Mouse (Mus musculus) stomach, embryonic 15.5 days (tissue): ENCODE results near the gene Arfgap1. TPM values are rescaled to one million over a fixed set of nuclear protein-coding genes. Genes with fewer than 3 reads are reported as not detected.

Experiments used
- polyA plus RNA-seq: library from polyadenylated mRNA; unstranded; fragments of >200 nt; fragmentation: Nextera tagmentation; extraction: Ambion mirVana; gene quantifications from 2 replicates; pipeline ENCODE4 v1.2.1, GENCODE M21; 2015

Gene Arfgap1
- polyA plus RNA-seq, 1 experiment from 2014 or later: 92.7 TPM

Other genes with a start within 250 kb of the Arfgap1 start
- 3.8 and 4.3 TPM in 2 replicates for gene Slc17a9, start 242.0 kb upstream of the Arfgap1 start, polyA plus RNA-seq
- 0.08 and 0.14 TPM in 2 replicates for gene Bhlhe23, start 190.3 kb upstream of the Arfgap1 start, polyA plus RNA-seq
- gene Ythdf1, start 46.3 kb upstream of the Arfgap1 start, polyA plus RNA-seq: 51.0 and 52.9 TPM in 2 replicates
- 0.14 TPM in 1 of 2 replicates, not detected in the other for gene Birc7, start 38.2 kb upstream of the Arfgap1 start, polyA plus RNA-seq
- gene Nkain4, start 12.5 kb upstream of the Arfgap1 start, polyA plus RNA-seq: 50.8 and 52.4 TPM in 2 replicates
- 0.71 and 1.1 TPM in 2 replicates for gene Col20a1, start 19.3 kb downstream of the Arfgap1 start, polyA plus RNA-seq
- 2.2 and 3.0 TPM in 2 replicates for gene Chrna4, start 76.3 kb downstream of the Arfgap1 start, polyA plus RNA-seq
- gene Kcnq2, start 168.1 kb downstream of the Arfgap1 start, polyA plus RNA-seq: 1.5 TPM in 2 replicates
- 0.18 and 0.36 TPM in 2 replicates for gene Eef1a2, start 189.8 kb downstream of the Arfgap1 start, polyA plus RNA-seq
- 249 and 269 TPM in 2 replicates for gene Ppdpf, start 220.0 kb downstream of the Arfgap1 start, polyA plus RNA-seq
- 0.12 TPM in 1 of 2 replicates, not detected in the other for gene Ptk6, start 235.6 kb downstream of the Arfgap1 start, polyA plus RNA-seq
- 0.06 and 0.18 TPM in 2 replicates for gene Srms, start 246.0 kb downstream of the Arfgap1 start, polyA plus RNA-seq